Mouse (Mus musculus) bone marrow macrophage, adult 2 months (primary cell): ENCODE results near the gene Ctsf.

Experiments used
- CTCF ChIP-seq: IDR thresholded peaks from 2 replicates; pipeline ENCODE4 v1.5.1; 2012; ENCODE audit warnings: low read depth, mild to moderate bottlenecking, low read length, moderate library complexity
- POLR2A ChIP-seq: IDR thresholded peaks from 2 replicates; pipeline ENCODE4 v1.6.1; 2012; ENCODE audit warnings: mild to moderate bottlenecking, low read depth, low read length, borderline replicate concordance

- no peak for TF ChIP-seq CTCF
- no peak for TF ChIP-seq POLR2A
Measured at GRCm38 (mm10) chr19:4891798-4892197, 36.9 kb downstream of the Ctsf start.
